ENCODE assay signal across 8 mouse cellular contexts in genomic region chr14:19750411-19751024, GRCm38 (mm10). TPM values are rescaled to one million over a fixed set of nuclear protein-coding genes. Genes with fewer than 3 reads are reported as not detected.
DNase-seq lines count a peak whose midpoint lies in the region; ATAC-seq and TF ChIP-seq lines count a peak whose summit lies in the region.

No protein-coding gene starts in this region.

- peak overlapping the region; percentile 76 for H3K9ac ChIP-seq in embryonic facial prominence, embryonic 13.5 days
- H3K9ac ChIP-seq in liver, embryonic 13.5 days = peak overlapping the region; percentile 58

- H3K9me3 ChIP-seq in embryonic facial prominence, embryonic 13.5 days = no peaks in the 10 kb centered on the region
- H3K9me3 ChIP-seq in liver, embryonic 13.5 days (replicated peaks) = no peaks in the 10 kb centered on the region

- under 1% methylated on average over 26 of the region's 26 CpGs for WGBS in embryonic facial prominence, embryonic 13.5 days
- 7% methylated on average over 26 of the region's 26 CpGs for WGBS in liver, embryonic 13.5 days (ENCODE audit: insufficient replicate concordance)
- 6% methylated on average over 26 of the region's 26 CpGs for WGBS in small intestine, adult 2 months

- no peak for TF ChIP-seq POLR2A in small intestine, adult 2 months (IDR thresholded peaks at IDR 0.05; ENCODE audit: low read depth, low read length)

- H3K4me1 ChIP-seq in embryonic facial prominence, embryonic 13.5 days = peaks cover 21% of the 10 kb centered on the region
- peaks cover 23% of the 10 kb centered on the region for H3K4me1 ChIP-seq in liver, embryonic 13.5 days (replicated peaks)
- peaks cover 6% of the 10 kb centered on the region for H3K4me1 ChIP-seq in small intestine, adult 2 months (ENCODE audit: control insufficient read depth, insufficient read depth, insufficient read length, low read length)

- H3K27me3 ChIP-seq in embryonic facial prominence, embryonic 13.5 days = peaks cover 6% of the 10 kb centered on the region
- peaks cover 45% of the 10 kb centered on the region for H3K27me3 ChIP-seq in liver, embryonic 13.5 days
- H3K27me3 ChIP-seq in small intestine, adult 2 months (ENCODE audit: control insufficient read depth, insufficient read depth, low read length) = no peaks in the 10 kb centered on the region

- peak overlapping the region; percentile 95 for H3K27ac ChIP-seq in embryonic facial prominence, embryonic 13.5 days
- H3K27ac ChIP-seq in liver, embryonic 13.5 days = no peak overlapping the region
- H3K27ac ChIP-seq in small intestine, adult 2 months (ENCODE audit: insufficient read depth, low read depth, low read length) = peak overlapping the region; percentile 7; the same call in 1 of the 2 replicates

- ATAC-seq in embryonic facial prominence, embryonic 13.5 days (ENCODE audit: insufficient number of reproducible peaks, insufficient read depth, low FRiP score, low TSS enrichment, low read depth) = peak; percentile 77
- ATAC-seq in liver, embryonic 13.5 days (ENCODE audit: low read depth) = peak; percentile 67

- H3K36me3 ChIP-seq in embryonic facial prominence, embryonic 13.5 days = no peaks in the 10 kb centered on the region
- no peaks in the 10 kb centered on the region for H3K36me3 ChIP-seq in liver, embryonic 13.5 days
- no peaks in the 10 kb centered on the region for H3K36me3 ChIP-seq in small intestine, adult 2 months (ENCODE audit: control insufficient read depth, insufficient read depth, low read length)

- intact Hi-C loops in heart, postnatal 10 days (cut with DNase I) = loop anchor here (1.0 to 2.0 kb wide), 3 partner anchors 20 to 68 kb away; no protein-coding TSS in a partner anchor

- peak overlapping the region; percentile 61 for H3K4me3 ChIP-seq in embryonic facial prominence, embryonic 13.5 days
- peak overlapping the region; percentile 60 for H3K4me3 ChIP-seq in liver, embryonic 13.5 days (replicated peaks)
- H3K4me3 ChIP-seq in small intestine, adult 2 months (ENCODE audit: low read depth, low read length) = peak overlapping the region; percentile 66

- DNase-seq in kidney, adult 18-20 months = peak; percentile 32
- no peak for DNase-seq in kidney, adult 9 months
- DNase-seq in heart, postnatal 10 days = peak; percentile 56 to 66
- DNase-seq in liver, embryonic 13.5 days = no peak
- DNase-seq in cerebellum, postnatal 10 days = no peak
- no peak for DNase-seq in layer of hippocampus, adult 18-20 months (ENCODE audit: low spot score in 2 of 2)

- TF ChIP-seq CTCF in small intestine, adult 2 months (IDR thresholded peaks at IDR 0.05; ENCODE audit: extremely low read depth, insufficient read length, insufficient replicate concordance, low read depth, low read length) = no peak

- H3K4me2 ChIP-seq in embryonic facial prominence, embryonic 13.5 days = peak overlapping the region; percentile 79
- H3K4me2 ChIP-seq in liver, embryonic 13.5 days = peak overlapping the region; percentile 77

RNA-seq across cellular contexts. Expression of gene Nid2, which starts 0.5 kb away (rescaled TPM):
- polyA plus RNA-seq in embryonic facial prominence, embryonic 13.5 days (2015; fragmentation: Nextera tagmentation; extraction: Ambion mirVana) = 56.4 and 64.8 TPM in 2 replicates
- total RNA-seq in heart, postnatal 10 days (2021) = 100 to 1,000 TPM; 109 to 116 TPM
- polyA plus RNA-seq in liver, embryonic 13.5 days (2015; fragmentation: Nextera tagmentation; extraction: Ambion mirVana) = 13.9 and 16.5 TPM in 2 replicates
- polyA plus RNA-seq in small intestine, adult 2 months (2012; rRNA removed) = 5.7 and 10.5 TPM in 2 replicates
- 1 to 10 TPM; 1.6 to 3.0 TPM for total RNA-seq in layer of hippocampus, adult 18-20 months (2021)

Comparison
In these comparisons a context has a peak if more than half of its experiments do, and no peak if none do; other contexts are left out.
1. DNase-seq: peak in kidney, adult 18-20 months (single experiment) and heart, postnatal 10 days (2 of 2); none in kidney, adult 9 months (single experiment), liver, embryonic 13.5 days (single experiment), cerebellum, postnatal 10 days (0 of 2) and layer of hippocampus, adult 18-20 months (0 of 2).
2. Peak in every context shown above with its lines, with median percentiles within 50 percentile points of each other: H3K4me3 ChIP-seq.